Mouse (Mus musculus): ENCODE measurements around the gene Ccdc6. TPM values are rescaled to one million over a fixed set of nuclear protein-coding genes. Genes with fewer than 3 reads are reported as not detected.

The Ccdc6 gene
- total and polyA plus RNA-seq, 3 experiments = 25.4 to 143 (median 42.0) TPM

GRCm38 (mm10) chr10:70140414-70140813, 43.5 kb downstream of the Ccdc6 start (continued):
- no peak for TF ChIP-seq MYB (IDR thresholded peaks at IDR 0.05; ENCODE audit: low read depth, low read length)
- 0 out of 2 replicates have a peak, but pooled peaks have one; percentile 18 for TF ChIP-seq TAL1 (IDR thresholded peaks at IDR 0.05; ENCODE audit: low read length)
- TF ChIP-seq MYC (IDR thresholded peaks at IDR 0.05; ENCODE audit: low read depth, low read length) = no peak
- TF ChIP-seq MEF2A (IDR thresholded peaks at IDR 0.05; ENCODE audit: extremely low read depth, insufficient replicate concordance, low read depth, low read length, poor library complexity, severe bottlenecking) = no peak
- no peak for TF ChIP-seq ZNF384 (IDR thresholded peaks at IDR 0.05; ENCODE audit: low read depth, low read length)
- no peak for TF ChIP-seq POLR2AphosphoS2 (IDR thresholded peaks at IDR 0.05; ENCODE audit: low read length)
- no peak for TF ChIP-seq POLR2AphosphoS5 (IDR thresholded peaks at IDR 0.05; ENCODE audit: borderline replicate concordance, low read depth, low read length)
- TF ChIP-seq JUND (IDR thresholded peaks at IDR 0.05; ENCODE audit: low read depth, low read length) = no peak

- Histone ChIP-seq H3K27ac (ENCODE audit: control insufficient read depth, low read depth, low read length) (no peak overlapping the region), H3K36me3 (ENCODE audit: control insufficient read depth in 1 of 2, insufficient read depth in 2 of 2, low read length in 2 of 2) (peaks cover 3 to 23% of the 10 kb centered on the region in 2 experiments), H3K9ac (ENCODE audit: control insufficient read depth, low read depth, low read length, poor library complexity, severe bottlenecking) (no peak overlapping the region), H3K4me3 (ENCODE audit: control insufficient read depth in 1 of 2, insufficient read depth in 1 of 2, low read depth in 2 of 2, low read length in 2 of 2) (no peak overlapping the region), H3K79me2 (ENCODE audit: control insufficient read depth, insufficient read depth, low read length, poor library complexity) (peaks cover 18% of the 10 kb centered on the region), H3K27me3 (ENCODE audit: control insufficient read depth in 1 of 2, insufficient read depth in 2 of 2, low read length in 2 of 2) (no peaks in the 10 kb centered on the region), H3K4me1 (ENCODE audit: control insufficient read depth in 1 of 2, insufficient read depth in 2 of 2, low read length in 2 of 2) (peaks cover 15 to 30% of the 10 kb centered on the region in 2 experiments), H3K9me3 (replicated peaks; ENCODE audit: insufficient read depth, low read length) (no peaks in the 10 kb centered on the region)
- DNase-seq (ENCODE audit: low read depth, low spot score) = no peak
- TF ChIP-seq CHD1 (IDR thresholded peaks at IDR 0.05; ENCODE audit: low read depth, low read length) = no peak
- no peak for TF ChIP-seq ZC3H11A (IDR thresholded peaks at IDR 0.05; ENCODE audit: low read depth, low read length)
- no peak for TF ChIP-seq GABPA (IDR thresholded peaks at IDR 0.05; ENCODE audit: low read depth, low read length)
- TF ChIP-seq TAL1 (IDR thresholded peaks at IDR 0.05; ENCODE audit: low read length) = no peak
- TF ChIP-seq POLR2AphosphoS5 (IDR thresholded peaks at IDR 0.05; ENCODE audit: borderline replicate concordance, low read depth, low read length) = no peak
- no peak for TF ChIP-seq MAFK (IDR thresholded peaks at IDR 0.05; ENCODE audit: borderline replicate concordance, low read depth, low read length)
- TF ChIP-seq ZNF384 (IDR thresholded peaks at IDR 0.05; ENCODE audit: low read depth, low read length) = no peak
- TF ChIP-seq TCF12 (IDR thresholded peaks at IDR 0.05; ENCODE audit: low read depth, low read length) = no peak
- no peak for TF ChIP-seq UBTF (IDR thresholded peaks at IDR 0.05; ENCODE audit: borderline replicate concordance, insufficient read depth, low read depth, low read length)
- no peak for TF ChIP-seq RCOR1 (IDR thresholded peaks at IDR 0.05; ENCODE audit: low read depth, low read length)
- no peak for TF ChIP-seq MAX (IDR thresholded peaks at IDR 0.05; ENCODE audit: low read length)
- no peak for TF ChIP-seq BHLHE40 (IDR thresholded peaks at IDR 0.05; ENCODE audit: borderline replicate concordance, low read depth, low read length)
- no peak for TF ChIP-seq SMC3 (IDR thresholded peaks at IDR 0.05; ENCODE audit: low read depth, low read length)
- TF ChIP-seq POLR2AphosphoS2 (IDR thresholded peaks at IDR 0.05; ENCODE audit: low read length) = no peak
- no peak for TF ChIP-seq ELF1 (IDR thresholded peaks at IDR 0.05; ENCODE audit: low read depth, low read length)
- TF ChIP-seq KAT2A (conservative IDR thresholded peaks at IDR 0.05; ENCODE audit: low read depth, low read length) = no peak
These were observed 45.7 kb downstream of the Ccdc6 start for GRCm38 (mm10) chr10:70142623-70143022.
